Comparison of ENCODE assay signal across 10 mouse cellular contexts in genomic region chr1:91041605-91042004, GRCm38 (mm10). TPM values are rescaled to one million over a fixed set of nuclear protein-coding genes. Genes with fewer than 3 reads are reported as not detected.
DNase-seq lines count a peak whose midpoint lies in the region; ATAC-seq lines count a peak whose summit lies in the region.
"Had no signal": no experiment of that assay in that cellular context is flagged by ENCODE, and none has a peak within 500 bp of the region (broad histone marks: within the 10 kb centered on the region; RNA-seq: fewer than 3 reads in every experiment).

No protein-coding gene starts in this region.

- DNase-seq in heart, postnatal 36 days, result no peak
- peak; percentile 95 for DNase-seq in 416B (ENCODE audit: low read depth)
- DNase-seq in forebrain, embryonic 10.5 days (ENCODE audit: extremely low spot score, low spot score), result no peak
- no peak for DNase-seq in spleen, postnatal 4 days (ENCODE audit: low spot score in 2 of 2)

- peaks cover 8% of the 10 kb centered on the region for H3K36me3 ChIP-seq in heart, embryonic 14.5 days (ENCODE audit: control insufficient read depth, insufficient read depth, low read length)
- H3K36me3 ChIP-seq in hindbrain, embryonic 12.5 days, result no peaks in the 10 kb centered on the region
- H3K36me3 ChIP-seq in forebrain, embryonic 10.5 days (replicated peaks), result no peaks in the 10 kb centered on the region
- H3K36me3 ChIP-seq: lung, embryonic 15.5 days had no signal

- H3K4me3 ChIP-seq in heart, embryonic 14.5 days (ENCODE audit: control insufficient read depth in 1 of 2, insufficient read depth in 1 of 2, low read depth in 1 of 2, low read length in 2 of 2), result no peak overlapping the region
- H3K4me3 ChIP-seq in hindbrain, embryonic 12.5 days, result no peak overlapping the region
- no peak overlapping the region for H3K4me3 ChIP-seq in forebrain, embryonic 10.5 days
- H3K4me3 ChIP-seq: lung, embryonic 15.5 days had no signal

- no peak for ATAC-seq in heart, embryonic 14.5 days (ENCODE audit: insufficient number of reproducible peaks, insufficient read depth, low FRiP score, low read depth)
- ATAC-seq in common myeloid progenitor, adult 5-6 weeks (replicated peaks; ENCODE audit: low read depth, poor library complexity, severe bottlenecking), result peak; percentile 56
- peak; percentile 71 for ATAC-seq in megakaryocyte, adult 5-6 weeks (ENCODE audit: poor library complexity, severe bottlenecking)
- ATAC-seq in hindbrain, embryonic 12.5 days (ENCODE audit: low FRiP score), result no peak
- ATAC-seq: hindbrain, postnatal 0 days had no signal

- H3K27ac ChIP-seq in heart, embryonic 14.5 days (replicated peaks in 1 of 2; ENCODE audit: control insufficient read depth in 1 of 2, insufficient read depth in 1 of 2, low read depth in 2 of 2, low read length in 2 of 2), result peak overlapping the region; percentile 18 to 78
- no peak overlapping the region for H3K27ac ChIP-seq in hindbrain, embryonic 12.5 days
- no peak overlapping the region for H3K27ac ChIP-seq in forebrain, embryonic 10.5 days
- H3K27ac ChIP-seq: hindbrain, postnatal 0 days; lung, embryonic 15.5 days had no signal

- 34% methylated on average over 5 of the region's 5 CpGs for WGBS in heart, embryonic 14.5 days
- WGBS in hindbrain, embryonic 12.5 days, result 89% methylated on average over 5 of the region's 5 CpGs
- WGBS in forebrain, embryonic 10.5 days, result 87% methylated on average over 5 of the region's 5 CpGs

- intact Hi-C loops in heart, postnatal 36 days (cut with DNase I), result loop anchor here (2.0 kb wide), 1 partner anchor 69 kb away; no protein-coding TSS in a partner anchor

- peaks cover 45 to 90% of the 10 kb centered on the region in 2 experiments for H3K4me1 ChIP-seq in heart, embryonic 14.5 days (ENCODE audit: control insufficient read depth in 2 of 2, insufficient read depth in 2 of 2, low read length in 2 of 2)
- H3K4me1 ChIP-seq in hindbrain, embryonic 12.5 days, result peaks cover 12% of the 10 kb centered on the region
- H3K4me1 ChIP-seq in forebrain, embryonic 10.5 days, result peaks cover 44% of the 10 kb centered on the region

- no peaks in the 10 kb centered on the region for H3K27me3 ChIP-seq in heart, embryonic 14.5 days (ENCODE audit: control insufficient read depth, insufficient read depth, low read length)
- H3K27me3 ChIP-seq in hindbrain, embryonic 12.5 days, result no peaks in the 10 kb centered on the region
- no peaks in the 10 kb centered on the region for H3K27me3 ChIP-seq in forebrain, embryonic 10.5 days (ENCODE audit: poor library complexity, severe bottlenecking)
- H3K27me3 ChIP-seq: lung, embryonic 15.5 days had no signal

- peak overlapping the region; percentile 44 for H3K9ac ChIP-seq in heart, embryonic 14.5 days (ENCODE audit: low read length)
- H3K9ac ChIP-seq in hindbrain, embryonic 12.5 days, result no peak overlapping the region
- H3K9ac ChIP-seq: lung, embryonic 15.5 days had no signal

- no peaks in the 10 kb centered on the region for H3K9me3 ChIP-seq in heart, embryonic 14.5 days (ENCODE audit: control insufficient read depth, low read length)
- H3K9me3 ChIP-seq in hindbrain, embryonic 12.5 days (replicated peaks), result no peaks in the 10 kb centered on the region
- no peaks in the 10 kb centered on the region for H3K9me3 ChIP-seq in forebrain, embryonic 10.5 days
- H3K9me3 ChIP-seq: lung, embryonic 15.5 days had no signal

- no peak overlapping the region for H3K4me2 ChIP-seq in heart, embryonic 14.5 days (ENCODE audit: low read length)
- H3K4me2 ChIP-seq in hindbrain, embryonic 12.5 days (replicated peaks), result no peak overlapping the region
- H3K4me2 ChIP-seq: lung, embryonic 15.5 days had no signal

RNA-seq across cellular contexts. Expression of gene Lrrfip1, which starts 43.1 kb away (rescaled TPM):
- polyA plus RNA-seq in heart, embryonic 14.5 days (2014; fragmentation: Nextera tagmentation; extraction: Ambion mirVana), result 151 and 161 TPM in 2 replicates
- 10 to 100 TPM; 69.1 to 80.9 TPM for total RNA-seq in heart, postnatal 36 days (2021)
- total RNA-seq in common myeloid progenitor, adult 5-6 weeks (2017), result 117 and 166 TPM in 2 replicates
- total RNA-seq in megakaryocyte, adult 5-6 weeks (2015), result 123 and 128 TPM in 2 replicates
- 228 and 254 TPM in 2 replicates for total RNA-seq in megakaryocyte, adult 5-6 weeks (2017)
- 26.0 and 32.0 TPM in 2 replicates for polyA plus RNA-seq in hindbrain, embryonic 12.5 days (2016; fragmentation: Nextera tagmentation; extraction: Ambion mirVana)
- 25.1 and 26.4 TPM in 2 replicates for polyA plus RNA-seq in forebrain, embryonic 10.5 days (2016; fragmentation: Nextera tagmentation; extraction: Ambion mirVana)

Comparison
In these comparisons a context has a peak if more than half of its experiments do, and no peak if none do; other contexts are left out.
1. ATAC-seq: peak in common myeloid progenitor, adult 5-6 weeks (single experiment) and megakaryocyte, adult 5-6 weeks (single experiment); none in heart, embryonic 14.5 days (single experiment) and hindbrain, embryonic 12.5 days (single experiment).
2. H3K27ac ChIP-seq: peak in heart, embryonic 14.5 days (2 of 2); none in hindbrain, embryonic 12.5 days (single experiment) and forebrain, embryonic 10.5 days (single experiment).